Mouse (Mus musculus) right cerebral cortex, adult 2 months (tissue): ENCODE measurements around the gene Sag.

ENCODE experiments used
- DNase-seq, 2 experiments: peaks; one replicate each; pipeline ENCODE4 v3.0.0; 2021 to 2022; ENCODE audit warnings: low spot score in 2 of 2

Sag gene

DNA sequence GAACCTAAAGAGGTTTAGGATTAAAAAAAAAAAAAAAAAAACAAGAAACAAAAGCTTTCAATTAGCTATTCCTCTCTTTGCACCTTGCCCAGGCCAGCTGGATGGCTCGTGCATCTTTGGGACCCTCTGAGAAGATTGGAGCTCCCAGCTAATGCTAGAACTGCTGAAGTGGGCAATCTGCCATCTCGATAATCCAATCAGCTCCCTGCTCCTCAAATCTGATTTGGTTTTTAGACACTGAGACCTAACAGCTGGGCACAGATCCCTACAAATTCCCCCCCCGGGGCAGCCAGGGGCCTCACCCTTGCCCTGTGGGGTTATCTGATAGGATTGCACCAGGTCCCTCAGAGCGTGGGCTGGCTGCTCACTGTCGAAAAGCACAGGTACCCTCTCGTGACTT lies at the start of gene Sag:
Gene Sag, plus strand, starts transcription at position 105 of the 400 bp plus-strand sequence.
- DNase-seq, result no peak

DNA sequence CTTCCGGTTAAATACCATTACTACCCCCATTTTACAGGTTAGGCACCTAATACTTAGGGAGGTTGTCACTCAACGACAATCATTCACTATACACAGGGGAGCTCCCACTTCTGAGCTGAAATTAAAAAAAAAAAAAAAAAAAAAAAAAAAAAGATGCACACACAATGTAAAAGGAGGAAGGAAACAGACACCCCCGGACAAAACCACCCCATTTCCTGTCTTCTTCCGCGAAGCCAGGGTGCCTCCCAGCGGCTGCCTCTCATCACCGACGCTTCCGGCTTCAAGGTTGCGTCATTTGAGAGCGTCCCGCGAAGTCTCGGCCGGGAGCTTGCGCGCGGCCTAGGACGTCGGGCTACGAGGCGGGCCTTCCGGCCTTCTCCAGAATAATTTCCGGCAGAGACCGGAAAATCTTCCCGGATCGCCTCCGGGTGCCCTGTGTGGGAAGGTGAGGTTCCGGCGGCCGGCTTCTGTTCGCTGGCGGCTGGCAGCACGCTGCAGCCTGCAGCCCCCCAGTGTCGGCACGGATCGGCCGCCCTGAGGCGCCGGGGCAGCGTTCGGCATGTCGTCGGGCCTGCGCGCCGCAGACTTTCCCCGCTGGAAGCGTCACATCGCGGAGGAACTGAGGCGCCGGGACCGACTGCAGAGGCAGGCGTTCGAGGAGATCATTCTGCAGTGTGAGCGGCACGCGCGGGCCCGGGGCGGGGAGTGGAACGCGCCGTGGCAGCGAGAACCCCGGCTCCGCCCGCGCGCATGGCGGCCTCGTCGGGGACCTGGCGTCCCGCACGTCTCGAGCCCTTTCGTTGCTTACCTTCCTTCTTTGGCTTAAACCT lies 47.6 kb upstream of the Sag start, which contains the start of gene Atg16l1:
Gene Atg16l1, plus strand, starts transcription at position 230 of the 830 bp plus-strand sequence.
- DNase-seq, result peak; percentile 97 to 98

DNA sequence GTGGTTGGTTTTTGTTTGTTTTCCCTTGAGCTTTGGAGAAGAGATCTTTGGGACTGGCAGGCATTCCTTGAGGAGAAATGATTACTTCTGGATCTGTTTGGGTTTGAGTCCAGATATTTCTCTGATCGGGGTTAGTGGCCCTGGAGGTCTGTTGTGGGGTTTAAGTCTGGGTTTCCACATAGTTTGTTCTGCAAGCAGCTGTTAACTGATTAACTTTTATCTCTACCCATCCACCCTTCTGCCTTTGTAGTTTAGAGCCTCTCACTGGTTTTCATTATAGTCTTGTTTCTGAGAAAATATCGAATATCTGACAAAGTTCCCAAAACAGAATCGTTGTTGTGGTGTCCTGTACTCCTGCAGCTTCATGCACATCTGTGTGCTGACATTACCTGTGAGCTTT lies 39.7 kb upstream of the Sag start:
- DNase-seq, result no peak

DNA sequence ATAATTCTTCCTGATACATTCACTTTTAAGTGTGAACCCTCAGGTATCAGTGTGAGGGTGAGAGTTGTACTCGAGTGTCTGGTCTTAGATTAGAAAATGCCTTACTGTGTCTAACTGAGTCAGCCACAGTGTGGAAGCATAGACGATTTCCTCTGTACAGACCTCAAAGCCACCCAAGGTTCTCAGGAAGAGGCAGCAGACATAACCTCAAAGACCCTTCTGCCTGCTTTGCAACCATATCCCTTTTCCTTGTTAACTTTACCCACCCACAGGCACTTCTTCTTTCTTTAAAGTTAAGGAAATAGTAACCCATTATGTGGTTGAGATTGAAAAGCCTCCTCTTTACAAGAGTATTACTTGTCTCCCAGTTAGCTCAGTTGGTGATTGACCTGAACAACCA lies 37.7 kb upstream of the Sag start:
- no peak for DNase-seq

DNA sequence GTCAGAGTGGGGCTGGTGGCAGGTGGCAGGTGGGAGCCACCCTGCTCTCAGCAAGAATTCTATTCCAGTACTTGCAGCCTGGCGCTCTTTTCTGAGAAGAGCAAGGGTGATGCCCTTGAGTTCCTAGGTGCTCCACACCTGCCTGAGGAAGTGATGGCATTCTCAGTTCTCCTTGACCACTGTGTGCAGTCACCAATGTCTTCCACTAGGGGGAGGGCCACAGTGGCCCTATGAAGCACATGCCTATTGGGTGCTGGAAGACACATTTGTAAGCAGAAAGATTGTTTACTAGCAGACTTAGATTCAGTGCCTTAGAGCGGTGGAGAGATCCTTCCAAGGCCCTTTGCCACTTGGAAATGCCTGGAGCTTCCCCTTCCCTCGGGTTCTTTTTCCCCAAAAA lies 37.2 kb upstream of the Sag start:
- DNase-seq, result peak in 1 of 2 experiments; percentile 28

DNA sequence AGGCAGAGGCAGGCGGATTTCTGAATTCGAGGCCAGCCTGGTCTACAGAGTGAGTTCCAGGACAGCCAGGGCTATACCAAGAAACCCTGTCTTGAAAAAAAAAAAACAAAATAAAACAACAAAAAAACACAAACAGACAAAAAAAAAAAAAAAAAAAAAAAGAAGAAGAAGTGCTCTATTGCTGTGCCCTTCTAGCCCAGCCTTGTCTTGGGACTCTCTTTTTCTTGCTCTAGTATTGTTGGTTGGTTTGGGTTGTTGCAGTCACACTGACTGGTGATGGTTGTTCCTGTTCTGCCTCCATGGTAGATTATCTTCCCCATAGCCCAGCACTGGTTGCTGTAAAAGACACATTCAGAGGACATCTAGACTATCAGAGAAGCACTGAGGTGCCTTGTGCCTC lies 34.2 kb upstream of the Sag start:
- no peak for DNase-seq

DNA sequence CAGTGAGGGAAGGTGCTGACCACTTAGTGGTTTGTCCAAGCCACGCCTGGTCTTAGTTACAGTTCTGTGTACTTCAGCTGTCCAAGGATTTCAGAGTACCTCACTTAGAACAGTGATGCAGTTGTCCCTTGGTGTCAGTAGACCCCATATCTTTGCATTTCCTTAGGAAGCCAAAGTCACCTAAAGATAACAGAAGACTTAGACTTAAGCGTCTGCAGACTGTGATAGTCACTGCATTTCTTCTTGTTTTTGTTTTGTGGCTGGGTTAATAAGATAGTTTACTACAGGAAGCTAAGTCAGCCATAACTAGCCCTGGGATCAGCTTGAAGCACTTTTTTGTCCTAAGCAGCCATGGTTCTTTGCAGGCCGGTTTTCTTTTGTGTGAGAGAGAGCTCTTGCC lies 33.0 kb upstream of the Sag start:
- DNase-seq, result no peak

DNA sequence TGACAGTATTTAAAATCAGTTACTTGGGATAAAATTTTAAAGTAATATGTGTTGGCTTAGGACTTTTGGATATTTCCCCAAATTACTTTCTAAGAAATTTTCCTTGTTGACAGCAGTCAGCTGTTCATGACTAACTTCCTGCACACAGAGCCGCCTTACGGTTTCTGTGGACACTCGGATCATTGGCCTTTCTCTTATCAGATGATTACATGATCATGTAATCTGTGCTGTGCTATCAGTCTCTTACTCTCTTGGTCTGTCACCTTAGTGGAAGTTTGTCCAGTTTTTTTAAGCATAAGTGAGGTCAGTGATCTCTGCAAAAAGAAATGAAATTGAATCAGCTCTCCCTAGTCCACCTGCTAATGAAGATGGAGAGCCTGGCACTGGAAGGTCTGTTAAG lies 31.8 kb upstream of the Sag start:
- no peak for DNase-seq

DNA sequence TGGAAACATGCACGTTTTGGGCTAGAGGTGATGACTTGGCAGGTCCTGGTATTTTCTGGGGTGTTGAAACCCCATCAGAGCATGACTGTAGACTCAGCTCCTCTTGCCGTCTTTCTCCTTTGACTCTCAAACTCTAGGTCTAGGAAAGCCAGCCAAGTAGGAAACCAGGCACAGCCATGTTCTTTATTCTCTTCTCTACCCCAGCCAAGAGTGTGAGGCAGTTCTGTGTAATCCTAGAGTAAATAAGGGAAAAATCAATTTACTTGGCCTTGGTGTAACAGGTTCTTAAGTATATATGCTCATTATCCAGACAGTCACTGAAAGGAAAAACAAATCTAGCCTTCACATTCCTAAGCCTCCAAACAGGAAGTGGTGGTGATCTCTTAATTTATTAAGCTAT lies 30.1 kb upstream of the Sag start:
- no peak for DNase-seq

DNA sequence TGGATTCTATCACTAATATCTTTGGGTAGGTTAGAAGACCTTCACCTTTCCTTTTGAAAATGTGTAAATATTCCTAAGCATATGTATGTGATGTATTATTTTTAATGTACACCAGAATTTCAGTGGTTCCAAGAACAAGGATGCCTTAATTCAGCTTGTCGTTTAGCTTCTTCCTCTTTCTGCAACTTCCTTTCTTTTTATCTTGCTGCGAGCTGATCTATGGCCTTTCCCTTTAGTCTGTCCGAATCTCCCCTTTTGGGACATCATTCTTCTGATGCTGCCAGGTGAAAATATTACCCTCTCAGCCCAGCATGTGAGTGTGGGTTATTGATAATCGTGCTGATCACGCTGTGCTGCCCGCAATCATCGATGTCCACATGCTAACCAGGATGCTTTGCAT lies 28.6 kb upstream of the Sag start:
- no peak for DNase-seq

DNA sequence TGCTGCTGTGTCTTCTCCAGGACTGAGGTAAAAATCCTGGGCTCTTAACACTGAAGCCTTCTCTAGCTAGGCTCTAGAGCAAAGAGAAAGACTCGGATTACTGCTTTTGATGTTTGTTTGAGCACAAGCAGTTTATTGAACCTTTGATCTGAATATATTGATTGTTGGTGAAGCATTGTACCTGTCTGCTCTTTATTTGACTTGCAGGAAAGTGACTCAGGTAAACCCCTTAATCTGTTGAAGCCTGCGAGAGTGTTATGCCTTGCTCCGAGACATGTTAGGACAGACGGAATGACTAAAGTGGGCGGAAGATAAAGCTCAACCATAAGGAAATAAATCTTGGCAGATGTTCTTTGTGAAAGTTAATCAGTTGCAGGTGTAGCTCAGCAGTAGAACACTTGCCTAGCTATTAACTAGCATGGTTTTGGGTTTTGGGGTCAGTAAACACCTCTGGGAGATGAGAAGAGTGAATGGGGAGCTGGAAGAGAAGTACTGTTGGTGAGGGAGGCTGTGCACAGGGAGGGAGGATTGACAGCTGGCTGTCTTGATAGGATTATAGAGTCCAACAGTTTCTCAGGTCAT lies 24.2 kb upstream of the Sag start:
- no peak for DNase-seq

DNA sequence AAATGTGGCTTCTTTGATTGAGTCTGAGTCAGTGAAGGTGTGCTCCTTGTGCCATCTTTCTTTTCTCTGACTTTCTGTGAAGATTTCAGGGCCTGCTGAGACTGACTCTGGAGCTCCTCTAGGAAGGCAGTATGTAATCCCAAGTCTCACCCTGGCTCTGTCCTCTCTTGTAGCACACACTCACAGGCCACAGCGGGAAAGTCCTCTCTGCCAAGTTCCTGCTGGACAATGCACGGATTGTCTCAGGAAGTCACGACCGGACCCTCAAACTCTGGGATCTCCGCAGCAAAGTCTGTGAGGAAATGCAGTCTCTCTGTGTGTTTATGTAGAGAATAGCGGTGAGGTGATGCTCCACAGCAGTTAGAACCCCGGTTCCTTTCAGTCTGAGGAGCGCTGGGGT lies 17.8 kb upstream of the Sag start:
- DNase-seq, result no peak

DNA sequence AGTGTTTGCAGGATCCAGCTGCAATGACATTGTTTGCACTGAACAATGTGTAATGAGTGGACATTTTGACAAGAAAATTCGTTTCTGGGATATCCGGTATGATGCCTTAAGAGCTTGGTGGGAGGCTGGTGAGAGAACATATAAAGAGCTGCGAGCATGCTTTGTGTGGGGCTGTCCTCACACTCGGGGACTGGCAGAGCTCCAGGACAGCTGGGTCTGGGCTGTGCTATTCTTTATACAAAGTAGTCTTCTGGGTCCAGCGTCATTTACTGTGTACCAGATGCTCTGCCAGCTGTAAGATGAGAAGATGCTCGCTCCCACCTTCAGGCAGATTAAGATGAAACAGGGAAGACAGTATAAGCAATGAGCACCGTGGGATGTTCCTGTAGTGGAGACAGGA lies 17.2 kb upstream of the Sag start:
- peak; percentile 63 to 73 for DNase-seq

DNA sequence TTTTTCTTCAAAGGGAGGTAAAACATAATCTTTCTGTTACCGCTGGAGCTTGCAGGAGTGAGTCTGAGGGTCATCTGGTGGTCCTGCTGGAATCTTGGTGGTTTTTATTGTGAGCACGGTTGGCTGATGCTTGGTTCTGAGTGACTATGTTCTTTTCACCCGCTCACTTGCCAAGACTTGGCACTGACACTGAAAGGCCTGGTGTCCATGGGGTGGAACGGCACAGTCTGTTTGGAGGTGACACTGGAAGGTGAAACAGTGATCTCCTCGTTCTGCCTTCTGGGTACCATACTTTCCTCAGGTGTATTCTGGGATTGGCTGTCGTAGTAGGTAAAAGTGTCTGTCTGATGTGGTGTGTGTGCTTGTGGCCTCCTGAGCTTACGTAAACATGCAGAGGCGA lies 13.8 kb upstream of the Sag start:
- no peak for DNase-seq

DNA sequence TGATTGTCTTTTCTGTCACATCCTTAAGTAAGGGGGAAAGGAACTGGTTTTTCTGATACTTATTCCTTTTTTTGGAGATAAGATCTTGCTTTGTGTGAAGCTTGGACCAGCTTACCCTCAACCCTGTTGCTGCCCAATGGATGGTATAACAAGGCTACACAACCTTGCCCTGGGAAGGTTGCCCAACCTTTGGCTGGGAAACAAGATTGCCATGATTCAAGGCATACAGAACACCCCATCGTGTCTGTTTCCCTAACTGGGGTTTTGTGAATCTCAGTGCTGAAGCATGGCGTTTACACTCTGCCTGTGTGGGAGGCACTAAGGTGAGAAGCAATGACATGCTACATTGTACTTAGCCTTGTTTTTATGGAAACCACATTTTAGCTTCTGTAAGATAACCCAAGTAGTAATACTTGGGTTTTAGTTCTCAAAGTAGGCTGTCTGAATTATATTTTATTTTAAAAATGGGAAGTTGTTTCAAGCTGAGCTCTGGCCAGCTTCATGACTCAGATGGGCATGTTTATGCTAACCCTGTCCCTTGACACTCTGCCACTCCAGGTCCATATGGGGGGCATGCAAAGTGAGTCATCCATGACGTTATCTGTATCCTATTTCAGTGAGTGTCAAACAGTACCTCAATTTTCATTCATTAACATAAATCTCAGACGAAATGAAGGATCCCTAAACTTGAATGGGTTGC lies 10.9 kb upstream of the Sag start:
- no peak for DNase-seq

DNA sequence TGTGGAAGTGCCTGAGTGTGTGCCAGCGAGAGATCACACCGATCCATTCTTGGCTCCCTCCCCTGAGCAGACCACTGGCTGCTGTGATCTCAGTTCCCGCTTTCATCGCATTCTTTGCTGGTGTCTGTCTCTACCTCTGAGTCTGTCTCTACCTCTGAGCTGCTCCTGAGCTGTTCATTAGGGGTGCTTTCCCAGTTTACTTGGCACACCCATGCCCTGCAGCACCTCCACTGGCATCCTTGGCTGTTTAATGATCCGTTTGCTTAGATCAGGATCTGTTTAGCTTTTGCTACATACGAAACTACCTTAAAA lies 10.4 kb upstream of the Sag start:
- DNase-seq, result no peak

DNA sequence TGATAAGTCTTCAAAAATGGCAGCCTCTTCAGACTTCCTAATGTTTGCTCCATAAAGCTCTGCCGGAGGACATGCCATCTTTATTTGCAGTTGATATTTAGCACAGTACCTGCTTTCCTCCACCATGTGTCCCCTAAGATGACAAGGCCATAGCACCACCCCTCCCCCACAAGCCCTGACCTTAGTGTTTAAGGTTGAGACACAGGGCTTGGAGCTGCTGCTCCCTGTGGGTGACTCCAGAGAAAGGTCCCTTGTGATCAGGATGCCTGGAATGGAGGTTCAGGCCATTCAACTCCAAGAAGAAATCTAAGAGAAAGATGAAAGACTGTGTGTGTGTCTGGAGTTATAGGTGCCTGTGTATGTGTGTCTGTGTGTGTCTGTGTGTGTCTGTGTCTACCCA lies 5.8 kb upstream of the Sag start:
- DNase-seq, result no peak

DNA sequence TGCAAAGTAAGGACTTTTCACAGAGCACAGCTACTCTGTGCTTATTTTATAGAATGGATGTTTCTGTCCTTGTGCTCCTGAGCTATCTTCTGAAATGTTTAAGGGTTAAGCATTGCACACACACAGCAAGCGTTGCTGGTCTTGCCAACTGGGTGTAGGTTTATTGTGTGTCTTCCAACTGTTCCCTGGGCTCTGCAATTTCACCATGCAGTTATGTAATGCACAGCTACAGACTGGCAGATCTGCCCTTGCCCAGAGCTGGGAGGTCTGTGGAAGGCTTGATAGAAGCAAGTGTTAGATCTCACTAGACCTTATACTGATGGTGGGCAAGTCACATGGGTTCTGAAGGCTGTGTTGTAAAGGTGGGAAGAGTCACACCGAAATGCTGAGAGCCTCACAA lies 5.2 kb upstream of the Sag start:
- DNase-seq, result peak in 1 of 2 experiments; percentile 37

DNA sequence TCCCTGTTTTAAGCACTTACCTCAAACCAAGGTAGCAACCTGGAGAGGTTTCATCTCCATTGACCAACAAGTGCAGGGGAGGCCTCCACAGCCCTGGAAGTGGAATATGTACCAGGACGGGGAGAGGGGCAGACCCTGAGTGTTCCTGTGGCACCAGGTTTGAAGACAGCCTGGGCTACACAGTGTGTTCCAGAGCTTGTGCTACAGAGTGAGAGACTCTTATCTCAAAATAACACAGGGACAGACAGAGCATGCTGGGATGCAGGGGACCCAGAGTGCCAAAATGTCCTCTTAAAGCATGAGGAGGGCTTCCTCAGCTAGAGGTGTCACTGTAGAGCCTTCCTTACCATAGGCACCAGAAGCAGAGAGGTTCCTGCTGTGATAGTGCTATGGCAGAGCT lies 4.3 kb downstream of the Sag start:
- no peak for DNase-seq

DNA sequence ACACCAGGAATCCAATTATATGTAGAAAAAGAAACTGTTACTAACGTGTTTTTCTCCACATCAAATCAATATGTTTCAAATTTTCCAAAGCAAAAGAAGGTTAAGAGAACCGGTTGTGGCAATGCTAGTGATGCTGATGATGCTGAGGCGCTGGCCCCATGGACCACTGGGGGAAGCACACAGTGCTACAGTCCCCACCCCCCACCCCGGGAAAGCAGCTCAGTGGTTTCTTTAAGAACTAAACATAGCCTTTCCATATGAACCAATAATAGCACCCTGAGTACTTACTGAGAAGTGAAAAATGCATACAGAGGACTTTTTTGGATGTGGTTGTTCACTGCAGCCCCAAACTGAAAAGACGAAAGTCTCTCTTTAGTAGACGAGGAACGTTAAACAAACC lies 7.9 kb downstream of the Sag start:
- DNase-seq, result no peak

DNA sequence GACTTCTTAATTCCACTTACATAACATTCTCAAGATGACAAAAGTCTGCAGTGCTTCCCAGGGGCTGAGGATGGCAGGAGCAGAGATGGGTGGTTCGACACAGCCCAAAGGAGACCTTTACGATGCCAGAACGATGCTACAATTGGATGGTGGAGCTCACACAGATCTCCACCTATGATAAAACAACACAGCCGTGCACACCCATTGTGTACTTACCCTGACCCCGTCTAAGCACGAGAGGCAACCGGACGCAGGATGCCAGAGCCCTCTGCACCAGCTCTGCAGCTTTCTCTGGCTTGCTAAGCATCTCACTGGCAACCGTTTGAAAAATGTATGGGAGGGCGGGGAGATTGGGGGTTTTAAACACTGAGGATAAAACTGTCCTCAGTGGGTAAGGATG lies 8.6 kb downstream of the Sag start:
- DNase-seq, result no peak

DNA sequence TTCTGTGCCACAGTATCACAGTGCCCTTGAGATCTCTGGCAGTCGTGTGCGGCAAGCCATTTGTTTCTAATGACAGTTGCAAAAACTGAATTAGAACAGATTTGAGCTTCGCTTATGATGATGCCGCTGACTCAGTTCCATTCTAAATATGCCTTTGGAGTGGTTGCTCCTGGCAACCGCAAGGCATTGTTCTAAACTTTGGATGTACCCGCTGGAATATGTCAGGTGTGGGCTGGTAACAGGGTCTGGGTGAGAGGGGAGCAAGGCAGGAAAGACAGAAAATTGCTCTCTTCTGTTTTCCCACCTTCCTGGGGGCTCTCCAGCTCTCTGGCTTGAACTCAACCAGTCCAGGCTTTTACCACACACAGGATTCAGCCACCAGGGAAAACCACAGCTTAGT lies 9.7 kb downstream of the Sag start:
- peak; percentile 66 to 75 for DNase-seq

DNA sequence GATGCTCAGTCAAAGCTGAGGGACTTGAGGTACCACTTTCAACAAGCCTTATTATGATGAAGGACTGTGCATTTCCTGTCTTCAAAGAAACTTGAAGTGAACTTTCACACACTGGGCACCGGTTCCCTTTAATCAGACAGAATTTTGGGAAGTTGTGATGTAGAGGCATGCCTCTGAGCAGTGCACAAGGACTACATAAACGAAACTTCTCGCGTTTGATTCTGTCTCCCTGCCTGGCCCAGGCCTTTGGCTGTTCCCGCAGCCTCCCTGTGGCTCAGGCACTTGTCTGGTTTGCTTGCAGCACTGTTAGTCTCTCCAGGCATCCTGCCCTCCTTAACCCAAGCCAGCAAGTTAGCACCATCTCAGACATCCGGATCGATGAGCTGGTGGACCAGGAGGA lies 10.2 kb downstream of the Sag start:
- DNase-seq, result no peak
